Mouse (Mus musculus) CH12.LX (cell line): ENCODE measurements around the gene Psmg4. TPM values are rescaled to one million over a fixed set of nuclear protein-coding genes. Genes with fewer than 3 reads are reported as not detected.

ENCODE experiments used
- DNase-seq: peaks from one replicate; pipeline ENCODE4 v3.0.0-alpha.2; 2013; ENCODE audit errors: extremely low read depth
- H3K27ac ChIP-seq: 2 replicates; pipeline ENCODE4 v1.5.1; 2012; ENCODE audit warnings: low read depth, mild to moderate bottlenecking, control low read depth, moderate library complexity; ENCODE audit not compliant: insufficient read depth
- H3K27me3 ChIP-seq: replicated peaks from 2 replicates; pipeline ENCODE3; 2012; ENCODE audit warnings: inconsistent platforms
- H3K36me3 ChIP-seq, 2 experiments: replicated peaks in 1 of 2; 2 replicates each; pipeline versions ENCODE3 to v1.6.1; 2012; ENCODE audit warnings: inconsistent platforms in 1 of 2, low read length in 1 of 2, mild to moderate bottlenecking in 1 of 2, mixed read lengths in 1 of 2, moderate library complexity in 1 of 2; ENCODE audit not compliant: control insufficient read depth in 1 of 2, insufficient read depth in 1 of 2
- H3K4me1 ChIP-seq, 2 experiments: 2 replicates each; pipeline ENCODE4 v1.6.1; 2012; ENCODE audit warnings: inconsistent platforms in 1 of 2, moderate library complexity in 1 of 2; ENCODE audit not compliant: insufficient read depth in 2 of 2, control insufficient read depth in 1 of 2
- H3K4me2 ChIP-seq: 2 replicates; pipeline ENCODE4 v1.6.1; 2012; ENCODE audit warnings: low read depth, mild to moderate bottlenecking, control low read depth; ENCODE audit not compliant: poor library complexity, insufficient read depth, severe bottlenecking
- H3K4me3 ChIP-seq, 3 experiments: fragments of 150-350 bp in 1 of 3; sonication (generic) in 1 of 3; replicated peaks in 1 of 3; 2 replicates each; pipeline versions ENCODE3 to v1.5.1; 2011 to 2012; ENCODE audit warnings: low read depth in 2 of 3, low read length in 2 of 3, mild to moderate bottlenecking in 2 of 3, moderate library complexity in 2 of 3, control low read depth in 1 of 3, improper control_type of control experiment in 1 of 3, inconsistent platforms in 1 of 3, mixed read lengths in 1 of 3; ENCODE audit not compliant: poor library complexity in 1 of 3
- H3K79me2 ChIP-seq: replicated peaks from 2 replicates; pipeline ENCODE4 v1.6.1; 2012; ENCODE audit warnings: mild to moderate bottlenecking, moderate library complexity; ENCODE audit not compliant: control insufficient read depth, poor library complexity, insufficient read depth, severe bottlenecking; ENCODE audit errors: extremely low read depth
- H3K9ac ChIP-seq: 2 replicates; pipeline ENCODE4 v1.6.1; 2012; ENCODE audit warnings: low read depth, mild to moderate bottlenecking, control low read depth, moderate library complexity; ENCODE audit not compliant: insufficient read depth
- H3K9me3 ChIP-seq: replicated peaks from 2 replicates; pipeline ENCODE3; 2012; ENCODE audit warnings: low read length, inconsistent platforms, mixed read lengths
- BHLHE40 ChIP-seq: IDR thresholded peaks from 2 replicates; pipeline ENCODE4 v1.6.1; 2011; ENCODE audit warnings: mild to moderate bottlenecking, low read depth, low read length, improper control_type of control experiment
- CHD1 ChIP-seq: IDR thresholded peaks from 2 replicates; pipeline ENCODE4 v1.6.1; 2012; ENCODE audit warnings: low read depth, low read length, improper control_type of control experiment, inconsistent platforms
- CHD2 ChIP-seq: IDR thresholded peaks from 2 replicates; pipeline ENCODE4 v1.6.1; 2011; ENCODE audit warnings: low read length, improper control_type of control experiment
- E2F4 ChIP-seq: IDR thresholded peaks from 2 replicates; pipeline ENCODE4 v1.6.1; 2011; ENCODE audit warnings: low read depth, low read length, improper control_type of control experiment; ENCODE audit not compliant: insufficient replicate concordance
- ELF1 ChIP-seq: IDR thresholded peaks from 2 replicates; pipeline ENCODE4 v1.6.1; 2014; ENCODE audit warnings: low read depth, mild to moderate bottlenecking, inconsistent platforms, low read length, improper control_type of control experiment
- EP300 ChIP-seq: IDR thresholded peaks from 2 replicates; pipeline ENCODE4 v1.6.1; 2011; ENCODE audit warnings: low read length, improper control_type of control experiment
- MAFK ChIP-seq: IDR thresholded peaks from 2 replicates; pipeline ENCODE4 v1.6.1; 2011; ENCODE audit warnings: low read length, improper control_type of control experiment; ENCODE audit not compliant: insufficient replicate concordance
- MAZ ChIP-seq: IDR thresholded peaks from 2 replicates; pipeline ENCODE4 v1.6.1; 2012; ENCODE audit warnings: low read depth, mild to moderate bottlenecking, inconsistent platforms, low read length, improper control_type of control experiment, moderate library complexity
- MEF2A ChIP-seq: IDR thresholded peaks from 2 replicates; pipeline ENCODE4 v1.6.1; 2014; ENCODE audit warnings: low read depth, mild to moderate bottlenecking, inconsistent platforms, low read length, improper control_type of control experiment, borderline replicate concordance
- MYC ChIP-seq: IDR thresholded peaks from 2 replicates; pipeline ENCODE4 v1.6.1; 2011; ENCODE audit warnings: low read depth, mild to moderate bottlenecking, improper control_type of control experiment, low read length
- PAX5 ChIP-seq: IDR thresholded peaks from 2 replicates; pipeline ENCODE4 v1.6.1; 2012; ENCODE audit warnings: low read length, inconsistent platforms, mixed read lengths
- SIN3A ChIP-seq: IDR thresholded peaks from 2 replicates; pipeline ENCODE4 v1.6.1; 2012; ENCODE audit warnings: low read length, improper control_type of control experiment, inconsistent platforms
- TBP ChIP-seq: conservative IDR thresholded peaks from 2 replicates; pipeline ENCODE4 v1.6.1; 2011; ENCODE audit warnings: low read depth, low read length, improper control_type of control experiment
- USF2 ChIP-seq: conservative IDR thresholded peaks from 2 replicates; pipeline ENCODE4 v1.6.1; 2011; ENCODE audit warnings: low read depth, low read length, improper control_type of control experiment
- ZKSCAN1 ChIP-seq: IDR thresholded peaks from 2 replicates; pipeline ENCODE4 v1.6.1; 2012; ENCODE audit warnings: low read depth, inconsistent platforms, low read length, improper control_type of control experiment, borderline replicate concordance
- ZNF384 ChIP-seq: IDR thresholded peaks from 2 replicates; pipeline ENCODE4 v1.6.1; 2012; ENCODE audit warnings: low read depth, low read length, improper control_type of control experiment, inconsistent platforms
- dilution Hi-C: fragments of 300-500 bp; cut with MboI; formaldehyde crosslinking; loops from 2 replicates; pipeline ENCODE4 v1.14.3; 2020; ENCODE audit warnings: low sequenced_read_pairs; ENCODE audit not compliant: extremely low pct_unique_long_range_greater_than_20kb, extremely low pct_ligation_motif_present
- in situ Hi-C: fragments of 300-500 bp; cut with MboI; formaldehyde crosslinking; loops from 3 replicates; pipeline ENCODE4 v1.14.3; 2019; ENCODE audit warnings: low sequenced_read_pairs, low pct_ligation_motif_present, low pct_unique_long_range_greater_than_20kb, mixed read lengths
- polyA plus RNA-seq: library from polyadenylated mRNA; unstranded; fragments of >175 nt; gene quantifications from 2 replicates; pipeline ENCODE4 v1.2.1, GENCODE M21; 2012; ENCODE audit warnings: low read depth; ENCODE audit not compliant: insufficient read length
- total RNA-seq, 2 experiments: library from RNA; depleted of rRNA; stranded (reverse); fragments of 300-350 nt in 1 of 2; fragments of >200 nt in 1 of 2; gene quantifications; 2 replicates each; pipeline ENCODE4 v1.2.3; 2012 to 2014

The Psmg4 gene
- total and polyA plus RNA-seq, 3 experiments: 120 to 234 (median 194) TPM

GRCm38 (mm10) chr13:34132299-34132698, 30.5 kb upstream of the Psmg4 start:
- Histone ChIP-seq H3K27me3 (no peaks in the 10 kb centered on the region), H3K4me2 (no peak overlapping the region)
- in situ Hi-C loops: loop anchor here (5.0 kb wide), 1 partner anchor 80 kb away; no protein-coding TSS in a partner anchor

GRCm38 (mm10) chr13:34132875-34133274, 29.9 kb upstream of the Psmg4 start:
- H3K9me3 ChIP-seq: no peaks in the 10 kb centered on the region
- no peaks in the 10 kb centered on the region for H3K27me3 ChIP-seq
- H3K4me1 ChIP-seq: peaks cover 11 to 27% of the 10 kb centered on the region in 2 experiments
- peaks cover 0 to 4% of the 10 kb centered on the region in 2 experiments for H3K36me3 ChIP-seq
- H3K4me3 ChIP-seq: no peak overlapping the region
- peaks cover 3% of the 10 kb centered on the region; the same call in 1 of the 2 replicates for H3K79me2 ChIP-seq
- in situ Hi-C loops (loop anchor here (5.0 kb wide), 1 partner anchor 81 kb away; no protein-coding TSS in a partner anchor), dilution Hi-C loops (no loop called here)
- no peak for DNase-seq
- no peak overlapping the region for H3K27ac ChIP-seq
- H3K9ac ChIP-seq: no peak overlapping the region
- TF ChIP-seq ELF1 (no peak), CHD1 (no peak), MAZ (no peak), USF2 (no peak), MAFK (no peak), CHD2 (no peak), E2F4 (no peak), EP300 (no peak), MYC (no peak), TBP (no peak), ZKSCAN1 (no peak), BHLHE40 (no peak), ZNF384 (no peak), SIN3A (no peak), MEF2A (no peak)
- no peak overlapping the region for H3K4me2 ChIP-seq

More at GRCm38 (mm10) chr13:34132299-34132698, 30.5 kb upstream of the Psmg4 start:
- H3K79me2 ChIP-seq: peaks cover 3% of the 10 kb centered on the region; the same call in 1 of the 2 replicates
- DNase-seq: no peak
- no peak overlapping the region for H3K4me3 ChIP-seq
- H3K27ac ChIP-seq: no peak overlapping the region
- H3K36me3 ChIP-seq: peaks cover 0 to 4% of the 10 kb centered on the region in 2 experiments
- TF ChIP-seq PAX5: no peak
- H3K9me3 ChIP-seq: no peaks in the 10 kb centered on the region
- no peak overlapping the region for H3K9ac ChIP-seq
- H3K4me1 ChIP-seq: peaks cover 11 to 27% of the 10 kb centered on the region in 2 experiments
- dilution Hi-C loops: no loop called here
